Mouse (Mus musculus): ENCODE results near the gene Gm21518. TPM values are rescaled to one million over a fixed set of nuclear protein-coding genes. Genes with fewer than 3 reads are reported as not detected.
"Not testable (repeated sequence)": the region's sequence is repeated elsewhere in the genome, so short reads cannot be mapped to it uniquely, and the experiment has no call there.

Gene Gm21518
- not detected for total RNA-seq (2021)

DNA sequence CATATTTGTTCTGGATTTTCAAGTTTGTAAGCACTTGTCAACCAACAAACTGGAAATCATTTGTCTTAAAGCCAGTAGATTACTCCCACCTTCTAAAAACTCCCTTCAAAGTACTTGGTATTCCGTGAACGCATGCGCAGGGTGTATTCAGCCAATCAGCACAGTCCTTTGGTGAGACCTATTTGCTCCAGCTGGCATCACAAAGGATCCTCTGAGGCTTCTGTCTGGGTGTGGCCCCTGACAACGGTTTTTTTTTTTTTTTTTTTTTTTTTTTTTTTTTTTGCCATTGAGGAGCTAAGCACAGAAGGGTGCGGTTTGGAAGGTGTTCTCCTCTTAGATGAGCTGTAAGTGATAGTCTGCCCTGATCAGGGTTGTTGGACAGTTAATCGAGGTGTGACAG, at the start of gene Gm21518:
Gene Gm21518, plus strand, starts transcription at position 301 of the 400 bp plus-strand sequence.
- DNase-seq (ENCODE audit: extremely low spot score in 1 of 2, low spot score in 1 of 2), result not testable (repeated sequence)

All from layer of hippocampus, postnatal 25 days (tissue).